Mouse (Mus musculus) inflammation-experienced regulatory T-cells, adult 6 months (primary cell): ENCODE measurements around the gene Gm14305. TPM values are rescaled to one million over a fixed set of nuclear protein-coding genes. Genes with fewer than 3 reads are reported as not detected.
"Not testable (repeated sequence)": the region's sequence is repeated elsewhere in the genome, so short reads cannot be mapped to it uniquely, and the experiment has no call there.

Source experiments
- ATAC-seq: one replicate; pipeline ENCODE4 v1.8.0; 2017
- polyA plus RNA-seq, 3 experiments: library from polyadenylated mRNA; unstranded; fragments of 100-300 nt; shearing (Covaris generic); gene quantifications; one replicate each; pipeline ENCODE4 v1.2.1; 2017

The Gm14305 gene
- 10 to 100 TPM in 2 of 3 experiments, 1 to 10 TPM in 1; 6.5 to 20.6 (median 15.0) TPM for polyA plus RNA-seq

GRCm38 (mm10) chr2:176708051-176708450 lies at the start of gene Gm14305:
TSS of gene Gm14305 (plus strand) at chr2:176708328.
- ATAC-seq: not testable (repeated sequence)

GRCm38 (mm10) chr2:176670222-176670621 lies 37.9 kb upstream of the Gm14305 start, which contains the start of gene Zfp973:
TSS of gene Zfp973 (plus strand) at chr2:176670522.
- not testable (repeated sequence) for ATAC-seq

Other genes starting within 250 kb of the Gm14305 start
- gene Gm14434, start 221.5 kb upstream of the Gm14305 start, polyA plus RNA-seq: 10 to 100 TPM in 2 of 3 experiments, 1 to 10 TPM in 1; 7.9 to 36.8 (median 23.1) TPM
- not detected for gene Zfp967, start 187.3 kb upstream of the Gm14305 start, polyA plus RNA-seq
- 1 to 10 TPM; 2.6 to 9.6 (median 8.0) TPM for gene Gm14308, start 72.0 kb upstream of the Gm14305 start, polyA plus RNA-seq
- 1 to 10 TPM; 8.0 to 9.7 (median 8.6) TPM for gene Zfp973, start 37.8 kb upstream of the Gm14305 start, polyA plus RNA-seq
- 1 to 10 TPM; 4.8 to 9.4 (median 7.0) TPM for gene Gm14295, start 90.3 kb downstream of the Gm14305 start, polyA plus RNA-seq
- not detected for gene Gm14408, start 122.8 kb downstream of the Gm14305 start, polyA plus RNA-seq
- 1 to 10 TPM; 2.5 to 5.8 (median 3.5) TPM for gene Gm14296, start 219.5 kb downstream of the Gm14305 start, polyA plus RNA-seq